In genomic region chr11:45678666-45679292, GRCm38 (mm10) we compare ENCODE assay signal across 8 mouse cellular contexts.
DNase-seq lines count a peak whose midpoint lies in the region; ATAC-seq and TF ChIP-seq lines count a peak whose summit lies in the region.

No protein-coding gene starts in this region.

- no peaks in the 10 kb centered on the region for H3K27me3 ChIP-seq in forebrain, embryonic 15.5 days
- H3K27me3 ChIP-seq in lung, embryonic 16.5 days (ENCODE audit: control insufficient read depth, insufficient read depth, low read depth, low read length), result no peaks in the 10 kb centered on the region

- no peaks in the 10 kb centered on the region for H3K4me1 ChIP-seq in ES-E14 (ENCODE audit: control insufficient read depth in 2 of 2, insufficient read depth in 2 of 2, low read length in 2 of 2, poor library complexity in 1 of 2)
- 0 out of 2 replicates have a peak, but pooled peaks cover 6% of the 10 kb centered on the region for H3K4me1 ChIP-seq in forebrain, embryonic 15.5 days
- peaks cover 3% of the 10 kb centered on the region for H3K4me1 ChIP-seq in lung, embryonic 16.5 days (replicated peaks; ENCODE audit: control insufficient read depth, insufficient read depth, low read length)

- no peak overlapping the region for H3K4me3 ChIP-seq in ES-E14 (ENCODE audit: insufficient read depth in 1 of 2, low read depth in 1 of 2, low read length in 2 of 2, poor library complexity in 1 of 2, severe bottlenecking in 1 of 2)
- no peak overlapping the region for H3K4me3 ChIP-seq in forebrain, embryonic 15.5 days
- H3K4me3 ChIP-seq in layer of hippocampus, adult 2 months, result peak overlapping the region; percentile 30; the same call in 1 of the 2 replicates
- H3K4me3 ChIP-seq in lung, embryonic 16.5 days (ENCODE audit: low read length), result peak overlapping the region; percentile 9; the same call in 1 of the 2 replicates

- DNase-seq in ES-E14 (ENCODE audit: low read depth, low spot score), result peak; percentile 38
- peak; percentile 51 for DNase-seq in c-Kit-positive CD71-positive TER-119-positive erythroid progenitor cells, embryonic 14.5 days (ENCODE audit: low spot score)
- DNase-seq in heart, postnatal 14 days, result peak; percentile 75 to 80
- peak; percentile 61 to 75 for DNase-seq in layer of hippocampus, adult 2 months (ENCODE audit: low spot score in 2 of 2)
- peak; percentile 34 for DNase-seq in retina, adult 2 months (ENCODE audit: low read depth, low spot score)
- peak; percentile 18 to 43 for DNase-seq in thymus, postnatal 36 days

- H3K27ac ChIP-seq in ES-E14 (ENCODE audit: insufficient read depth, low read depth, low read length, poor library complexity, severe bottlenecking), result no peak overlapping the region
- H3K27ac ChIP-seq in forebrain, embryonic 15.5 days (replicated peaks), result no peak overlapping the region
- H3K27ac ChIP-seq in layer of hippocampus, adult 2 months, result no peak overlapping the region
- peak overlapping the region; percentile 51 for H3K27ac ChIP-seq in lung, embryonic 16.5 days (ENCODE audit: low read length)

- 49% methylated on average over 11 of the region's 11 CpGs for WGBS in forebrain, embryonic 15.5 days
- WGBS in lung, embryonic 16.5 days, result 35% methylated on average over 11 of the region's 11 CpGs

- peak; percentile 75 for ATAC-seq in forebrain, embryonic 15.5 days (replicated peaks)
- ATAC-seq in lung, embryonic 16.5 days (ENCODE audit: low read depth), result peak; percentile 88

- peak; percentile 97 for TF ChIP-seq CTCF in layer of hippocampus, adult 2 months (conservative IDR thresholded peaks at IDR 0.05)

- H3K4me2 ChIP-seq in forebrain, embryonic 15.5 days (replicated peaks), result peak overlapping the region; percentile 4; the same call in 1 of the 2 replicates
- H3K4me2 ChIP-seq in lung, embryonic 16.5 days (ENCODE audit: low read depth, low read length), result peak overlapping the region; percentile 49

- no peaks in the 10 kb centered on the region for H3K9me3 ChIP-seq in ES-E14 (ENCODE audit: control insufficient read depth, insufficient read depth, low read depth, low read length)
- no peaks in the 10 kb centered on the region for H3K9me3 ChIP-seq in forebrain, embryonic 15.5 days
- H3K9me3 ChIP-seq in lung, embryonic 16.5 days (ENCODE audit: control insufficient read depth, low read length), result no peaks in the 10 kb centered on the region

- H3K9ac ChIP-seq in ES-E14 (ENCODE audit: insufficient read depth, low read depth, low read length, poor library complexity, severe bottlenecking), result no peak overlapping the region
- no peak overlapping the region for H3K9ac ChIP-seq in forebrain, embryonic 15.5 days (replicated peaks)
- H3K9ac ChIP-seq in lung, embryonic 16.5 days (ENCODE audit: low read length), result no peak overlapping the region

- no peaks in the 10 kb centered on the region for H3K36me3 ChIP-seq in ES-E14 (ENCODE audit: control insufficient read depth, insufficient read depth, low read length, poor library complexity, severe bottlenecking)
- no peaks in the 10 kb centered on the region for H3K36me3 ChIP-seq in forebrain, embryonic 15.5 days
- H3K36me3 ChIP-seq in lung, embryonic 16.5 days (ENCODE audit: control insufficient read depth, insufficient read depth, low read length), result no peaks in the 10 kb centered on the region

- intact Hi-C loops in heart, postnatal 14 days (cut with DNase I), result no loop called here

- in situ Hi-C loops in ES-E14 (cut with MboI; ENCODE audit: low sequenced_read_pairs in 2 of 2, unreplicated experiment in 2 of 2), result no loop called here

TF ChIP-seq in ES-E14, 5 proteins besides CTCF, POLR2A, EP300 and RAD21:
- TF ChIP-seq MAFK (IDR thresholded peaks at IDR 0.05; ENCODE audit: insufficient read depth, low read depth, low read length) (no peak), ZNF384 (IDR thresholded peaks at IDR 0.05; ENCODE audit: low read depth, low read length) (no peak), CHD2 (IDR thresholded peaks at IDR 0.05; ENCODE audit: low read depth, low read length) (no peak), HCFC1 (IDR thresholded peaks at IDR 0.05; ENCODE audit: borderline replicate concordance, insufficient read depth, low read length) (no peak), ZC3H11A (IDR thresholded peaks at IDR 0.05; ENCODE audit: borderline replicate concordance, low read depth, low read length) (no peak)

Comparison
In these comparisons a context has a peak if more than half of its experiments do, and no peak if none do; other contexts are left out.
1. H3K4me3 ChIP-seq: peak in layer of hippocampus, adult 2 months (single experiment) and lung, embryonic 16.5 days (single experiment); none in ES-E14 (0 of 2) and forebrain, embryonic 15.5 days (single experiment).
2. Peak in every context shown above with its lines, with median percentiles within 50 percentile points of each other: DNase-seq.